Mouse (Mus musculus) gastrocnemius, adult 8-10 months (tissue): Measurements from ENCODE around the gene Adarb1. TPM values are rescaled to one million over a fixed set of nuclear protein-coding genes. Genes with fewer than 3 reads are reported as not detected.

Source experiments
- DNase-seq, 2 experiments: peaks; one replicate each; pipeline ENCODE4 v3.0.0; 2022; ENCODE audit warnings: low spot score in 2 of 2
- total RNA-seq, 4 experiments: library from RNA; stranded (reverse); gene quantifications; 2 replicates each; pipeline ENCODE4 v1.2.4; 2022

The Adarb1 gene
- 1 to 10 TPM; 3.1 to 7.2 (median 6.2) TPM for total RNA-seq

- DNase-seq = peak; percentile 86 to 89
These were observed at the start of gene Adarb1 for GRCm38 (mm10) chr10:77418138-77418537. Adarb1 (minus strand) TSS chr10:77418270.

DNA sequence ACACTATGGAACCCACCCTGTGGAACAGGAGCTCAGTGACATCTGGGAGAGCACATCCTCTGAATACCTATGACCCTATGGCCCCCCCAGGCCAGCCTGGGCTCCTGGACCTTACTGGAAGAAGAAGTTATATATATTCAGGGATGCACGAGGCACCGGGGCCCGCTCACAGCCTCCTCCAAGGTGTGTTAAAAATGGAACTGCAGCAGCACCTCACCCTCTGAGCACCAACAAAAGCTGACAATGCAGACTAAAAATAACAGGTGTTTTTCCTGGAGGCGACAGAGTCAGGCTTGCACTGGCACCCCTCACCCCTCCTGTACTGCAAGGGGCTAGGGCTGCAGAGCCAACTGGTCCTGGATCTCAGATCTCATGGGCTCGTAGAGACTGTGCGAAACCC is 49.3 kb upstream of the Adarb1 start:
- no peak for DNase-seq

DNA sequence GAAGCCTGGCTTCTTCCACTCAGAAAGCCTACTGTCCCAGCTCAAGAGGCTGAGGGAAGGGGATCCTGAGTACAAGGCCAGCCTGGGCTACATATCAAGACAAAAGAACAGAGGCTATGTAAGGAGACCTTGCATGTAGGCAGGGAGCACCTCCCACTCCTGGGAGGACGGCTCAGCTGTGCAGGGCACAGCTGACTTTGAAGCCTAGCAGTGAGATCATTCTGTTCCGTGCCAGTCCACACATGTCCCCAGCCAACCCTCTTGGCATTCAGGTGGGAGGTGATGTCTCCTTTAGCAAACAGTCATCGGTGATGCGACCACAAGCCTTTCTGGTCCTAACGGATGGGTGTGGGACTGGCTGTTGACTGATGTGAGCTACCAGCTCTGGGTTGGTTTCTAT is 47.8 kb upstream of the Adarb1 start:
- no peak for DNase-seq

- no peak for DNase-seq
These were observed 46.3 kb upstream of the Adarb1 start for GRCm38 (mm10) chr10:77464181-77464936.

- DNase-seq = no peak
These were observed 43.1 kb upstream of the Adarb1 start for GRCm38 (mm10) chr10:77461161-77461560.

GRCm38 (mm10) chr10:77457701-77458100 is 39.6 kb upstream of the Adarb1 start:
- no peak for DNase-seq

DNA sequence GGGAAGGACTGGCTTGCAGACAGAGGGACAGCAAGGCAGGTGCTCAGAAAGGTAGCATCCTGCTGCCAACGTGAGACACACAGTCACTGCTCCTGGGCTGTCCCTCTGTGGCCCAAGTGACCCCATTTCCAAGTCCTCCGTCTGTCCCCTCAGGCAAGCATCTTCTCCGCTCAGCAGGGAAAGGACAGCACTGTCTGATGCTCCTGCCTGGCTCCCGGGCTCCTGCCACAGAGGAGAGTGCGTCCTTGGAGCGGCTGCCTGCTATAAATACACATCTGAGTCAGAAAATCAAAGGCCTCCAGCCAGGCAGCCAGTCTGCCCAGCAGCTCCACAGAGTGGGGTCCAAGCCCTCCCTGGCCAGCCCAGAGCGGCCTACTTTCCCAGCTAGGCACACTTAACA is 38.4 kb upstream of the Adarb1 start:
- peak in 1 of 2 experiments; percentile 51 for DNase-seq

- DNase-seq = no peak
These were observed 37.4 kb upstream of the Adarb1 start for GRCm38 (mm10) chr10:77455251-77456010.

DNA sequence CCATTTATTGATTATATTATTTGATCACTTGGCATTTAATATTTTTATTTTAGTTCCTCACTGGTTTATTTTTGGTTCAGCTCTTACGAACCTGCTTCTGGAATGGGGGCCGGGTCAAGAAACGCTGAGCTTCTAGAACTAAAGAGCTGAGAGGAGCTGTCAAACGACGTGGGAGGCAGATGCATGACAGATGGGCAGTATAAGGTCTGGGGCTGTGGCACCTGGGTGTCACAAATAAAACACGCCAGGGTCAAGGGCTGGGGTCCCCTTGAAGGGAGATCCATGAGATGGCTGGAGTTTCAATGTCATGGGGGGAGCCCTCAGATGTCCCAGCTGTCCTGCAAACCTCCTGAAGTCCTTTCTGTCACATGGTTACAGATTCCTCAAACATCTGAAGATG is 36.7 kb upstream of the Adarb1 start:
- no peak for DNase-seq

DNA sequence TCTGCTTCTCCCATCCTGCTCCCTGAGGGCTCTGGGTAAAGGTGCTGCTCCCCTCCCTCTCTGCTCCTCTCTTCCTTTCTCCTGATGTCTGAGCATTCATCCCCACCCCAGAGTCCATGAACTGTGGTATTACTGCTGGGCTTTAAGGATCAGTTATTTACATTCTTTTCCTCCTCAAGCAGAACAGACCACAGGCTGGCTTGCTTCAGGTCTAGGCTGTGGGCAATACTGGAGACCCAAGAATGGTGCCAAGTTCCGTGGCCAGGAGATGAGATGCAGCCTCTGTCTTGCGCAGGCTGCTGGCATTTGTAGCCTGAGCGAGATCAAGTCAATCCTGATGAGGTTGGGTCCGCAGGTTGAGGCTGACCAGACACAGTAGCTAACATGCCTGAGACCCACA is 33.8 kb upstream of the Adarb1 start:
- DNase-seq = no peak

GRCm38 (mm10) chr10:77450159-77450464 is 32.0 kb upstream of the Adarb1 start:
- no peak for DNase-seq

DNA sequence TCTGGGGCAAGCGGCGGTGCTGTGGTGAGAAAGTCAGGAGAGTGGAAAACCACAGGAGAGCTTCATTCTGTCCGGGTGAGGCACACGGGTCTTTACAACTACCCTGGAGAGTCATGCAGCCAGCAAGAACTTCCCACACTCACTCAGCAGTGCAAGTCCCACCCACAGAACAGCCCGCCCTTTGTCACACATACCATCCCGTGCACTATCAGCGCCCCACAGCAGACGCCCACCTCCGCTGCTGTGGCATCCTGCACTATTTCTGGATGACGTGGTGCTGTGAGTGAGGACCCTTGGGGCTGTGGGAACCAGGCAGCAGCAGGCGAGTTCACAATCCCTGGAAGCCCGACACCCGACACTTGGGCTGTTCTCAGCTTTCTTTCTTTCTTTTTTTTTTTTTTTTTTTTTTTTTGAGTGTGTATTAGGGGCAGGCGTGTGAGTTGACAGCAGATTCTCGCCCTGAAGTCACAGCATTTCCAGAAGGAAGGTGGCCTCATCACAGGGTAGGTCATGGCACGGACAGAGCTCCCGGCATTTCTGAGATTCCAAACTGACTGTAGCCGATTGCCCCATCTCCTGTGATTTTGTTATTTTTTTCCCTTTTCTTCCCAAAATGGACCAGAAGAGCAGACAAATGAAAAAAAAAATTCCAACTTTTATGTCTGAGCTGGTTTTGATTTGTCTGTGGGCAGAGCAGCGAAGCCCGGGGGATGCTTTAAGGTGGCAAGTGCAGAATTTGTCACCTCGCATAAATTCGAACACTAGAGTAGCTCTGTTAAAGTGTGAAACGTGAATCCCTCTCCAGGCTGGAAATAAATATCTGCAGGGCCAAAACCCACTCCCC is 31.5 kb upstream of the Adarb1 start:
- no peak for DNase-seq

- DNase-seq = no peak
These were observed 30.7 kb upstream of the Adarb1 start for GRCm38 (mm10) chr10:77448698-77449247.

DNA sequence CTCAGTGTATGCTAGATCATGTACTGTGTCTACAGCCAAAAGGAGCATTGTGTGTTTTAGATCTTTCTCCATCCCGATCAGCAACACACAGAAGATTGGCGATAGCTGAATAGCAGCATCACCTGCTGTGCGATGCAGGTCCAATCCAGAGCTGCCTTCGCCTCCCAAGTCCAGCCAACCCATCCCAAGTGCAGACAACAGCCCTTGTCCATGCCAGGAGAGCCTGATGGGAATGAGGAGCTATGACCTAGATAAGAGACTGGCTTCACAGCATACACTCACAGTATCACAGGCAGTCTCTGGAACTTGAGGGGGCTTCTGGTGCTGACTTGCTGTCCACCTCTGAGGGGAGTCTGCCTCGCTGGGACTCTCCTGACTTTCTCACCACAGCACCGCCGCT is 30.1 kb upstream of the Adarb1 start:
- DNase-seq = no peak

DNA sequence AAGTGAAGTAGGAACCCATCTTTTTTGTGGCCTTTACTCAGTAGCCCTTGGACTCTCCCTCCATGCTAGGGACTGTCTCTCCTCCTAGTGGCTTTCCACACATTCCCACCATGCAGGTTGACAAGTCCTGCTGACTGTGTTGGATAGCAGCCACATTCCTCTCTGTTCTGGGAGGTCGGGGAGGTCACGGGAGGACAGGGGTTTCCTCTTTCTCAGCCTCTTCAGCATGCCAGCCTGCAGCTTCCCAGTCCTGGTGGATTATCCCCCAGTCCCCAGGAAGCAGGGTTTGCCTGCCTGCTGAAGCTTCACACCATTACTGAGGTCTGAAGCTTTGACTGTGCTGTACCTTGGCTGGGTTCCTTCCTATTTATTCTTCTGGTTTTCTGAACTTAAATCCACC is 29.7 kb upstream of the Adarb1 start:
- DNase-seq = no peak

DNA sequence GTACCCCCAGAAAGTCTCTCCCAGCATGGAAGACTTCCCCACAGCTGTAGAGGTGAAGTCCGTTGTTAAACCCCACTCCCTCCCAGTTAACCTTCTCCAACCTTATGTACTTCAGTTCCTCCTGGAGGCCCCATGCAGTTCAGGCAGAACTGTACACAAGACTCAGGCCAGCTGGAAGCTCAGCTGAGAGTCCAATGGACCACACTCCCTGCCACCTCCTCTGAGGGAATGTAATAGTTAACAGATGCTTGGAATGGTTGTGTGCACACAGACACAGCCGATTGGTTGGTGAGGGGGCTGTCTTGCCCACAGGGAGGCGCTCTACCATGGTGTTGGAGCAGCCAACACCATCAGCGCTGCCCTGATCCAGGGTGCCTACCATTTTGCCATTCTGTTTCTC is 24.2 kb upstream of the Adarb1 start:
- no peak for DNase-seq

DNA sequence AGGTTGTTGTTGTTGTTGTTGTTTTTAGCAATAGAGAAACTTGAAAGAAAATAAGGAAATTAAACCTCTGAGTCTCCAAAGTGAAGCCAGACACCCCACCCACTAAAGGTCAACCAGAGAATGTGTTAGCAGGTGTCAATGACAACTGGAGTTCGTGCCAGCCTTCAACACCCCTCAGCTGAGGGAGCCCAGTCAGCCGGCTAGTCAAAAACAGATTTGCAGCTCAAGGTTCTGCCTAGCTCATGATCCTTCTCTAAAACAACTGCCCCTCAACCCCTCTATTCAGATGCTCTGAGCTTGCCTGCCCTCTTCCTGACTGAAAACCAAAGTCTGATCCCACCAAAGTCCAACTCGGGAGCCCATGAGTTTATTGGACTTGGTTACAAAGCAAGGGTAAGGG is 23.7 kb upstream of the Adarb1 start:
- no peak for DNase-seq

DNA sequence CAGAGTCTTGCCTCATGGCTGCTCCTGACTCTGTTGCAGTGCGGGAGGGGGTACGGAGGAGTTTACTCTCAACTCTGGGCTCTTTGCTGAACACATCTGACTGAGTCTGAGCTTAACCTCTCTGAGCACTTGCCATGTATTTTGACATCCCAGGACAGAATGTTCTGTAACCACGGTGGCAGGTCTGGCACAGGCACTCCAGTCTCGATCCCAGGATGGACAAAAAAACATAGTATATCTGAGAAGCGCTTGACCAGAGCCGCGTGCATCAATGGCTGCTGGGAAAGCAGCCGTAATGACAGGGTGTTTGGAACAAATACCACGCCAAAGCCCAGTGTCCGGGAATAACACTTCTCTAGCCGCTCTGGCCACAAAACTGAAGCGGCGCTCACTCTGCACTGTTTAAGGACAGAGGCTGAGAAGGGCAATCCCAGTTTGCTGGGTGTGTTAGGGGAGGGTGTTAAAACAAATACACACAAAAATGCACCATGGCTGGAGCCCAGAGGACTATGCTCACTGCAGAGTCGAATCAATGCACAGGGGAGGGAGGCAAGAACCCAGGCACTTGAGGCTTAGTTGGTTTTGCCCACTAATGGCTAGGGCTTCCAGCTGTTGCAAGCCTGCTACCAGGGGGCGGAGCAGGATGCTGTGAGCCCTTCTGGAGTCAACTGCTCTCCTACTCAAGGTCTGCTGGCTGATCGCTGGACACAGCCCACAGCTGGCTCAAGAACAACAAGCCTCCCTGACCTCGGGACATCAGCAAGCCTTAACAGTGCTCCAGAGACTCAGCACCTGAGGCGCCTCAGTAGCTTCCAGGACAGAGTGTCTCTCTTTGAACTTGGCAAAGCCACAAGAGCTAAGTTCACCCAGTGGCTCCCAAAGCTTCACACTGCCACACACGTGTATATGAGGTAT is 23.0 kb upstream of the Adarb1 start:
- DNase-seq = peak; percentile 61 to 71

DNA sequence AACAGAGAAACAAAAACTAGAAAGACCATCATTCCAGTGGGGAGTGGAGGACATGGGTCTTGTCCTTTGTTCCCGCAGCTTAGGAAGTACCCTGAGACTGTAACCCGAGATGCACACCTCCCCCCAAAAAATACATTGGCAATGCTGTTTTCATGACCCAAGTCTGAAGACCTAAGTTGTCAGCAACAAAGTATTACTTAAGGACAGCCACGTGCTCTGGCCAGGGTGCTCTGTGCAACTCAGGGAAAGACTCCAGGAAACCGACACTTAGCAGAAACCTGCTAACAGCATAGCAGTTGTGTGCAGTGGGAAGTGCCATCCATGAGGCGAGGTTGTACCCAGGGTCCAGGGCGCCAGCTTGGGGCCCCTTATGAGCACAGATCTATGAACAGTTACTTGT is 22.2 kb upstream of the Adarb1 start:
- no peak for DNase-seq

DNA sequence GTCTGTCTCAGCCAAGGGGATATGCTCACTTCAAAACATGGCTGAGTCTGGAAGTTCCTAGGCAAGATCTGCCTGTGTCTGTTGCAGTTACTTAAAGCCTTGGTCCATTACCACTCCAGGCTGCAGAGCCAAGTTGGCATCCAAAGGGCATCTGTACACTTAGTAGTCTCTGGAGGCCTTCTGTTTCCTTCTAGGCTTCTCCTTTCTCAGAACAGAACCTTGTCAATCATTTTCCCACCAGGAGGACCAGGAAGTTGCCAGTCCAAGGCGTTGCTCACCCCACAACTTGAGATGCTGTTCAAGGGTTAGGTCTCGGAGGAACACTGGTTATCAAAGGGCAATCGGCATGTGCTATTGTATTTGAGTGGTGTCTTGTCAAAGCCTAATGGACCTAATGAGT is 21.0 kb upstream of the Adarb1 start:
- DNase-seq = no peak

DNA sequence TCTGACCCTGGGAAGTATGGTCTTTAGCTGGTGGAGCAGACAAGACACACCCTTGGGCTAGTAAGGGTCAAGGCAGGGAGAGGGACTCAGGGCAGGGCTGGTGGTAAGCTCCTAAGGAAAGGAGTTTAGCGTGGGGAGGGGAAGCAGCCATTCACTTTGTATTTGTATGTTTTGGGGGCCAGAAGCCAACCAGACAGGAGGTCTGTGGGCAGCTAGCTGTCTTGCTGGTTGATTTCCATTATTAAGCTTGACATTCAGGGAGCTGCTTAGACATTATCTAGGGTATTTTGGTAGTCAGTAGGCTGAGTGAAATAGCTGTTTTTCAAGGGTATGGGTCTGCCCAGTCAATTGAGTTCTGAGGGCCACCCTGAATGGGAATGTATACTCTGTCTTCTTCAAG is 20.0 kb upstream of the Adarb1 start:
- no peak for DNase-seq
